ENCODE assay signal across 8 mouse cellular contexts in the genomic region with DNA sequence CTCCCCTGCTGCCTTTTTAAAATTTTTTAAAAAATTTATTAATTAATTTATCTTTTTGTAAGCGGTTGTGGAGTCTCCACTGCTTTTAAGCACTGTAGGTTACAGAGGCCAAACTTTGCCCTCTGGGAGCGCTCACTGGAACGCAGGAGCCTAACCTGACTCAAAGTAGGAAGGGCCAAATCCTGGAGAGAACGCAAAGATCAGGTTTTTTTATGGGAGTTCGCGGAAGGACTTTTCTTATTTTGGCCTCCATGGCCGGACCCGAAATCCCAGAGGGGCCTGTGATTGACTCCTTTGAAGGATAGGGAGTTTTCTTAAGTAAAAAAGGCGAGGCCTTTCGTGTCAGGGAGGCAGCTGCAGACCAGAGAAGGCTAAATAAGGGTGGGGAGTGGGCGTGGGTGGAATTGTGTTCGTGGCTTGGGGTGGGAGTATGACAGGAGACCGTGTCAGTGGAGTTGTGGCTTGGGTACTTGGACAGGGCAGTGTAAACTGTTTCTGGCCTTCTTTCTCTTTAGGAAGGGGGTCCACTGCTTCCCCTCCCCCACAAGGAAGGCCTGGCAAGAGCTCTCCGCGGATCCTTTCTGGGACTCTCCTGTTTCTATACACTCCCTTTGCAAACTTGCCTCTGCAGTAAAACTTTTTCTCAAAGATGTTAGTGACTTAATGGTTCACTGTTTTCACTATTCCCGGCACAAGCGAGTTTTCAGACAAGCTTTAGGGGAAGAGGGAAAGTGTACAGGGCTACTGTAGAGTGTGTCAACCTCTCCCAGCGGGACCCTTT. TPM values are rescaled to one million over a fixed set of nuclear protein-coding genes. Genes with fewer than 3 reads are reported as not detected.
DNase-seq lines count a peak whose midpoint lies in the region; ATAC-seq and TF ChIP-seq lines count a peak whose summit lies in the region.

No protein-coding gene starts in this region.

- no peaks in the 10 kb centered on the region for H3K27me3 ChIP-seq in heart, embryonic 10.5 days (ENCODE audit: insufficient read depth, poor library complexity, severe bottlenecking)
- H3K27me3 ChIP-seq in kidney, embryonic 14.5 days (ENCODE audit: control insufficient read depth, insufficient read depth, low read length) = no peaks in the 10 kb centered on the region

- no peaks in the 10 kb centered on the region for H3K9me3 ChIP-seq in heart, embryonic 10.5 days
- no peaks in the 10 kb centered on the region for H3K9me3 ChIP-seq in kidney, embryonic 14.5 days (ENCODE audit: control insufficient read depth, low read length)

- peak overlapping the region; percentile 55 for H3K4me2 ChIP-seq in kidney, embryonic 14.5 days (replicated peaks; ENCODE audit: low read depth, low read length)

- TF ChIP-seq CTCF in left cerebral cortex, adult 2 months (IDR thresholded peaks at IDR 0.05) = no peak

- ATAC-seq in kidney, embryonic 14.5 days (ENCODE audit: low FRiP score, low TSS enrichment) = peak; percentile 37

- no peak for DNase-seq in left cerebral cortex, adult 2 months (ENCODE audit: extremely low spot score in 1 of 2, low spot score in 2 of 2)
- DNase-seq in left cerebral cortex, postnatal 14 days (ENCODE audit: low spot score in 2 of 2) = no peak
- DNase-seq in embryo, embryonic 10.5 days (ENCODE audit: low spot score) = peak; percentile 62
- DNase-seq in heart, embryonic 10.5 days (ENCODE audit: low spot score) = peak; percentile 75
- peak; percentile 45 for DNase-seq in mesoderm, embryonic 11.5 days (ENCODE audit: low read depth, low spot score)
- peak; percentile 54 for DNase-seq in testis, postnatal 10 days (ENCODE audit: low spot score)
- no peak for DNase-seq in layer of hippocampus, adult 18-20 months (ENCODE audit: low spot score in 2 of 2)

- 5% methylated on average over 18 of the region's 18 CpGs for WGBS in heart, embryonic 10.5 days
- WGBS in kidney, embryonic 14.5 days = 3% methylated on average over 18 of the region's 18 CpGs

- H3K9ac ChIP-seq in kidney, embryonic 14.5 days (ENCODE audit: low read depth, low read length) = peak overlapping the region; percentile 93

- no peaks in the 10 kb centered on the region for H3K36me3 ChIP-seq in heart, embryonic 10.5 days
- no peaks in the 10 kb centered on the region for H3K36me3 ChIP-seq in kidney, embryonic 14.5 days (ENCODE audit: control insufficient read depth, insufficient read depth, low read length)

- intact Hi-C loops in left cerebral cortex, adult 2 months (cut with DNase I) = loop anchor here (5.0 kb wide), 1 partner anchor 668 kb away; no protein-coding TSS in a partner anchor
- intact Hi-C loops in left cerebral cortex, postnatal 14 days (cut with DNase I) = loop anchor here (5.0 kb wide), 1 partner anchor 407 kb away; the partner anchor contains the start of genes Bcl6 and Gm37419

- H3K27ac ChIP-seq in left cerebral cortex, adult 2 months = no peak overlapping the region
- H3K27ac ChIP-seq in heart, embryonic 10.5 days = peak overlapping the region; percentile 100
- peak overlapping the region; percentile 97 for H3K27ac ChIP-seq in kidney, embryonic 14.5 days (ENCODE audit: low read depth, low read length)

- peak overlapping the region; percentile 81 for H3K4me3 ChIP-seq in left cerebral cortex, adult 2 months
- peak overlapping the region; percentile 96 for H3K4me3 ChIP-seq in heart, embryonic 10.5 days
- peak overlapping the region; percentile 91 for H3K4me3 ChIP-seq in kidney, embryonic 14.5 days (ENCODE audit: low read length)

- H3K4me1 ChIP-seq in heart, embryonic 10.5 days = peaks cover 42% of the 10 kb centered on the region
- H3K4me1 ChIP-seq in kidney, embryonic 14.5 days (ENCODE audit: control insufficient read depth, insufficient read depth, low read length) = peaks cover 32% of the 10 kb centered on the region

RNA-seq across cellular contexts. Expression of gene Lpp, which starts 1.1 kb away (rescaled TPM):
- total RNA-seq in left cerebral cortex, adult 2 months (2021) = 1 to 10 TPM; 6.9 to 7.5 TPM
- 1 to 10 TPM; 6.8 to 8.3 TPM for total RNA-seq in left cerebral cortex, postnatal 14 days (2021)
- polyA plus RNA-seq in heart, embryonic 10.5 days (2016; fragmentation: Nextera tagmentation; extraction: Ambion mirVana) = 65.1 and 67.2 TPM in 2 replicates
- polyA plus RNA-seq in kidney, embryonic 14.5 days (2014; fragmentation: Nextera tagmentation; extraction: Ambion mirVana) = 36.9 and 49.2 TPM in 2 replicates
- total RNA-seq in layer of hippocampus, adult 18-20 months (2021) = 1 to 10 TPM; 7.5 to 7.8 TPM

Comparison
In these comparisons a context has a peak if more than half of its experiments do, and no peak if none do; other contexts are left out.
1. DNase-seq: peak in embryo, embryonic 10.5 days (single experiment), heart, embryonic 10.5 days (single experiment), mesoderm, embryonic 11.5 days (single experiment) and testis, postnatal 10 days (single experiment); none in left cerebral cortex, adult 2 months (0 of 2), left cerebral cortex, postnatal 14 days (0 of 2) and layer of hippocampus, adult 18-20 months (0 of 2).
2. Peak in every context shown above with its lines, with median percentiles within 50 percentile points of each other: H3K4me3 ChIP-seq.